Mouse (Mus musculus) yolk sac, embryonic 10.5 days (tissue): ENCODE data around the gene Gtpbp3.

ENCODE experiments used
- DNase-seq: peaks from one replicate; pipeline ENCODE4 v3.0.0-alpha.2; 2017; ENCODE audit warnings: low spot score

The Gtpbp3 gene

GRCm38 (mm10) chr8:71534263-71534810 lies 46.4 kb downstream of the Gtpbp3 start:
- peak; percentile 53 for DNase-seq

DNA sequence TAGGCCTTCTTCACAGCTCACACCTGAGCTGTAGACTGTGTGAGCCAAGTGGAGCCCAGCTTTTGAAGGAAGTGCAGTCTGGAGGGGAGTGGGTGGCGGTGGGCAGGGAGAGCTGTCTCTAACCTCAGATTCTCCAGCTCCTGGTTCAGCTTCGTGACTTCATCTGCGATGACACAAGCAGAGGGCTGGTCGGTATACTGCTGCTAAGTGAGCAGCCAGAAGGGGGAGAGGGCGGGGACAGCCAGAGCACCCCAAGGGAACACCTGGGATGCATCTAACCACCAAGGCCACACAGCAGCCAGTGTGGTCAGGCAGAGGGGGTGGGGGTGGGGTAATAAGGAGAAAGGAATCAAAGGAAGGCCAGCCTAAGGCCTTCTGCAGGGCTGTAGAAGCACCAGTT lies 47.8 kb downstream of the Gtpbp3 start:
- DNase-seq = no peak

DNA sequence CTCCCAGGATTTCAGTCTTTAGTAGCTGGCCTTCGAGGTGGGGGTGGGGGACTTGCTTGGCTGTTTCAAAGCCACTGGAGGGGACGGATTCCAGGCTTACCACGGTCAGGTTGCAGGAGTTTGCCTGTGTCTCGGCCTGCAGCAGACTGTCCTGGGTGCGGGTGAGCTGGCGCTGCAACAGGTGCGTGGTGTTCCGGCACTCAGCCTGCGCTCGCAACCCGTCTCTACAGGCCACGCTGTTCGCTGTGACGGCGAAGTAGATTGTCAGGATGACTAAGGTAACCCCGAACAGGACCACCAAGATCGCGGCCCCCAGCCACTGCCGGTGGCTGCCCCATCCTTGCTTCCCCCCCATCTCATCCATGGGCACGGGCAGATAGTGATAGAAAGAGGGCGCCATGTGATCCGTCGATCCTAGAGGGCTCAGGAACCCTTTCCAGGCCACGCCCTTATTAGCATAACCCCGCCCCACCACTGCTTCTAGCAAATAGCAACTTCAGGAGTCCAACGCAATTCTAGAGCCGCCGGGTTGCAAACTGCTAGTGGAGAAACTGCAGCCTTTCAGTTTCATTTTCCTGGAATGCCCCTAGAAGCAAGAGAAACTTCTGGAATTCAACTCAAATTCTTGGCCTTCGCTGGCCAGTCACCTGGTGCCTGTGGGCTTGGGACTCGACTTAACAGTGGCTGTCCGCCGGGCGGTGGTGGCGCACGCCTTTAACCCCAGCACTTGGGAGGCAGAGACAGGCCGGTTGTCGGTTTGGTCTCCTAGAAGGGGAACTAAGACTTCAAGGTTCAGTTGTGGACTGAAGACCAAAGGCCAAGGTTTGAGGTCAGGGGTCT lies 49.3 kb downstream of the Gtpbp3 start, which contains the start of gene Bst2:
Bst2 (minus strand) TSS at position 429 of the 840 bp plus-strand sequence.
- DNase-seq = peak; percentile 94

DNA sequence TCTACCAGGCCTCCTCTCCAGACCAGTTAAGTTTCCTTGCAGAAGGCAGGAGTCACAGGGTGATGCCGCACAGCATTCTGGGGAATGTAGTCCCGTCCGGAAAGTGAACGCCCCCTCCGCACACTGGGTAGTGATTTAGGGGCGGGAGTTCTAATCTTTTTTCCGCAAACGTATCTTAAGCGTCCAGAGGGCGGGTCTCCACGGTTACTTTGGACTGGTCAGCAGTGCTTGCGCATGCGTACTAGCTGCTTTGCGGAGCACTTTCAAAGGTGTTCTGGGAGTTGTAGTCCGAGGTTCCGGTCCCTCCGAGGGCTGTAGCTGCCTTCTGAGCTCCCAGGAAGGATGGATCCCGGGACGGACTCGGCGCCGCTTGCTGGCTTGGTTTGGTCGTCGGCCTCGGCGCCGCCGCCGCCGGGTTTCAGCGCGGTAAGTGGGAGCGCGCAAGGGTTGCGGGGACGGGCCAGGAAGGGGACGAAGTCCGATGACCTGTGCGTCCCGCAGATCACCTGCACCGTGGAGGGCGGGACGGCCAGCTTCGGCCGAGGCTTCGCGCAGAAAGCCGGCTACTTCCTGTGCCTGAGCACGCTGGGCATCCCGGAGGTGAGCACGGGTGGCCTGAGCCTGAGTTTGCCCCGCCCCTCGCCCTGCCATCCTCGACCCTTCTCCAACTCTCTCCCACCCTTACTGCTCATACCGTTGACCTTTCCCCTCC lies 54.9 kb downstream of the Gtpbp3 start, which contains the start of gene Mvb12a:
Mvb12a (plus strand) TSS at position 291 of the 712 bp plus-strand sequence.
- peak; percentile 98 for DNase-seq

DNA sequence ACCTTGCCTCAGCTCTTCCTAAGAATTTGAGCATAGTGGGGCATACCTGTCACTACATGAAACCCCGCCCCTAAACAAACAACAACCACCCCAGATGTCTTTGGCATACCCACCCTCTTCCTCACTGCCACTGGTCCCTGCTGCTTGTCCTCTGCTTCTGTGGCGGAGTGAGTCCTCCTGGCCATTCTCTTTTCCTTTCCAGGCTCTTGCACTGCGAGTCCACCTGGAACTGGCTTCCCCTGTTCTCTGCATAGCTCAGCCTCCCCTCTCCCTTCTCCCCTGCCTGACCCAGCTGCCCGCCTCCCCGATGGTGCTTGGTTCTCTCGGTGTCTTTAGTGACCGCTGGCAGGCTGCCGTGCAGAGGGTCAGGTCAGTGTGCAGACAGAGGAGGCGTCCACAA lies 55.9 kb downstream of the Gtpbp3 start:
- DNase-seq = no peak

DNA sequence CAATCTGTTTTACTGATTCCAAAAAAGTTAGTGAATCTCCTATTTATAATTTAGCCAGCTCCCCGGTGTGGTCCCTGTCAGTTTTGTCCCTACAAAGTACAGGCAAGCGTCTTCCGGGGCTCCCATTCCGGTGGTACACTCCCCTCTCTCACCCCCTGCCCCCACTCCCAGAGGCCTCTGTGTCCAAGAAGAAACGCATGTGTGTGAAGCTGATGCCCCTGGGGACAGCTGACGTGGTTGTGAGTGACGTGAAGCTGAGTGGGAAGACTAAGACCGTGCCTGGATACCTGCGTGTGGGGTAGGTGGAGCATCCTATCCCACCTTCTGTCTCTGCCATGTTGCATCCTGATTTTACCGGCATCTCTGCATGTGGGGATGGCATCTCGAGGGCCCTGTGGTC lies 57.1 kb downstream of the Gtpbp3 start:
- no peak for DNase-seq

DNA sequence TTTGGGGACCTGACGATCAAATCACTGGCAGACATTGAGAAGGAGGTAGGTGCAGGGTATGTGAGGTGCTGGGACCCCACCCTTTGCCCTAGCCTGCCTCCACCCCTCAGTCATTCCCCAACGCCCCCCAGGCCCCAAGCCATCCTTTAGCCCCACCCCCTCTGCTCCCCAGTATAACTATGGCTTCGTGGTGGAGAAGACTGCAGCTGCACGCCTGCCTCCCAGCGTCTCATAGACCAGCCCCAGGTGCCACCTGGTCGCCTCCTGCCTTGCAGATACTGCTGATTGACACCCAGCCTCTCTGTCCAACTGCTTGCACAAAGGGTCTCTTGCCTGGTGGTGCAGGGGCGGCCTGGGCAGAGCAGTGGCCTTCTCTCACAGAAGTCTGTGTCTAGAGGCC lies 59.7 kb downstream of the Gtpbp3 start:
- DNase-seq = no peak
